Mouse (Mus musculus) MEL (cell line): ENCODE measurements around the gene Med11. TPM values are rescaled to one million over a fixed set of nuclear protein-coding genes. Genes with fewer than 3 reads are reported as not detected.

Experiments used
- DNase-seq: peaks from one replicate; pipeline ENCODE4 v3.0.0; 2011; ENCODE audit warnings: low read depth, low spot score
- H3K27ac ChIP-seq: 2 replicates; pipeline ENCODE4 v1.5.1; 2012; ENCODE audit warnings: low read depth, mild to moderate bottlenecking, control low read depth, low read length, moderate library complexity; ENCODE audit not compliant: control insufficient read depth
- H3K27me3 ChIP-seq, 2 experiments: fragments of 150-350 bp in 1 of 2; sonication (generic) in 1 of 2; 2 replicates each; pipeline ENCODE4 v1.6.1; 2012; ENCODE audit warnings: low read length in 2 of 2, mild to moderate bottlenecking in 2 of 2, improper control_type of control experiment in 1 of 2, moderate library complexity in 1 of 2; ENCODE audit not compliant: insufficient read depth in 2 of 2, control insufficient read depth in 1 of 2
- H3K36me3 ChIP-seq, 2 experiments: 2 replicates each; pipeline ENCODE4 v1.6.1; 2012 to 2014; ENCODE audit warnings: low read length in 2 of 2, improper control_type of control experiment in 1 of 2, inconsistent platforms in 1 of 2, mild to moderate bottlenecking in 1 of 2; ENCODE audit not compliant: insufficient read depth in 2 of 2, control insufficient read depth in 1 of 2
- H3K4me1 ChIP-seq, 2 experiments: fragments of 150-350 bp in 1 of 2; sonication (generic) in 1 of 2; 2 replicates each; pipeline ENCODE4 v1.6.1; 2012; ENCODE audit warnings: low read length in 2 of 2, improper control_type of control experiment in 1 of 2, mild to moderate bottlenecking in 1 of 2; ENCODE audit not compliant: insufficient read depth in 2 of 2, control insufficient read depth in 1 of 2
- H3K4me3 ChIP-seq, 2 experiments: fragments of 150-350 bp in 1 of 2; sonication (generic) in 1 of 2; 2 replicates each; pipeline ENCODE4 v1.5.1; 2012; ENCODE audit warnings: low read depth in 2 of 2, low read length in 2 of 2, mild to moderate bottlenecking in 2 of 2, moderate library complexity in 2 of 2, control low read depth in 1 of 2, improper control_type of control experiment in 1 of 2; ENCODE audit not compliant: control insufficient read depth in 1 of 2, insufficient read depth in 1 of 2
- H3K79me2 ChIP-seq: 2 replicates; pipeline ENCODE4 v1.6.1; 2012; ENCODE audit warnings: mild to moderate bottlenecking, low read length, moderate library complexity; ENCODE audit not compliant: control insufficient read depth, poor library complexity, insufficient read depth
- H3K9ac ChIP-seq: 2 replicates; pipeline ENCODE4 v1.6.1; 2012; ENCODE audit warnings: low read depth, mild to moderate bottlenecking, control low read depth, low read length, moderate library complexity; ENCODE audit not compliant: control insufficient read depth, poor library complexity, severe bottlenecking
- H3K9me3 ChIP-seq: fragments of 150-350 bp; sonication (generic); replicated peaks from 2 replicates; pipeline ENCODE4 v1.6.1; 2012; ENCODE audit warnings: mild to moderate bottlenecking, low read length, improper control_type of control experiment, moderate library complexity; ENCODE audit not compliant: insufficient read depth
- CHD2 ChIP-seq: IDR thresholded peaks from 2 replicates; pipeline ENCODE4 v1.6.1; 2011; ENCODE audit warnings: low read length, improper control_type of control experiment
- E2F4 ChIP-seq: IDR thresholded peaks from 2 replicates; pipeline ENCODE4 v1.6.1; 2011; ENCODE audit warnings: low read depth, low read length, improper control_type of control experiment, borderline replicate concordance
- ELF1 ChIP-seq: IDR thresholded peaks from 2 replicates; pipeline ENCODE4 v1.6.1; 2014; ENCODE audit warnings: low read depth, mild to moderate bottlenecking, inconsistent platforms, low read length, improper control_type of control experiment, moderate library complexity
- EP300 ChIP-seq, 2 experiments: IDR thresholded peaks; 2 replicates each; pipeline ENCODE4 v1.6.1; 2011; ENCODE audit warnings: improper control_type of control experiment in 2 of 2, low read length in 2 of 2, low read depth in 1 of 2, mild to moderate bottlenecking in 1 of 2
- ETS1 ChIP-seq: IDR thresholded peaks from 2 replicates; pipeline ENCODE4 v1.6.1; 2012; ENCODE audit warnings: low read depth, mild to moderate bottlenecking, inconsistent platforms, low read length, improper control_type of control experiment, moderate library complexity
- GABPA ChIP-seq: IDR thresholded peaks from 2 replicates; pipeline ENCODE4 v1.6.1; 2012; ENCODE audit warnings: low read depth, mild to moderate bottlenecking, inconsistent platforms, low read length, improper control_type of control experiment, moderate library complexity
- HCFC1 ChIP-seq: IDR thresholded peaks from 2 replicates; pipeline ENCODE4 v1.6.1; 2012; ENCODE audit warnings: low read depth, mild to moderate bottlenecking, inconsistent platforms, low read length, improper control_type of control experiment, moderate library complexity
- JUND ChIP-seq: IDR thresholded peaks from 2 replicates; pipeline ENCODE4 v1.6.1; 2011; ENCODE audit warnings: low read depth, mild to moderate bottlenecking, improper control_type of control experiment, low read length
- KAT2A ChIP-seq: conservative IDR thresholded peaks from 2 replicates; pipeline ENCODE4 v1.6.1; 2012; ENCODE audit warnings: low read depth, low read length, improper control_type of control experiment, inconsistent platforms
- MAX ChIP-seq: IDR thresholded peaks from 2 replicates; pipeline ENCODE4 v1.6.1; 2011; ENCODE audit warnings: low read length, improper control_type of control experiment
- MXI1 ChIP-seq: IDR thresholded peaks from 2 replicates; pipeline ENCODE4 v1.6.1; 2011; ENCODE audit warnings: mild to moderate bottlenecking, low read depth, low read length, improper control_type of control experiment
- MYB ChIP-seq: IDR thresholded peaks from 2 replicates; pipeline ENCODE4 v1.6.1; 2011; ENCODE audit warnings: mild to moderate bottlenecking, low read depth, low read length, improper control_type of control experiment
- MYC ChIP-seq: IDR thresholded peaks from 2 replicates; pipeline ENCODE4 v1.6.1; 2011; ENCODE audit warnings: low read depth, mild to moderate bottlenecking, low read length, improper control_type of control experiment, moderate library complexity
- NELFE ChIP-seq: IDR thresholded peaks from 2 replicates; pipeline ENCODE4 v1.6.1; 2011; ENCODE audit warnings: low read depth, low read length, improper control_type of control experiment
- POLR2A ChIP-seq, 2 experiments: IDR thresholded peaks; 2 replicates each; pipeline ENCODE4 v1.6.1; 2011 to 2012; ENCODE audit warnings: low read length in 2 of 2, mild to moderate bottlenecking in 2 of 2, control low read depth in 1 of 2, improper control_type of control experiment in 1 of 2, low read depth in 1 of 2, moderate library complexity in 1 of 2; ENCODE audit not compliant: control insufficient read depth in 1 of 2, insufficient read depth in 1 of 2, poor library complexity in 1 of 2
- POLR2AphosphoS2 ChIP-seq: IDR thresholded peaks from 2 replicates; pipeline ENCODE4 v1.6.1; 2011; ENCODE audit warnings: low read length, improper control_type of control experiment
- POLR2AphosphoS5 ChIP-seq: IDR thresholded peaks from 2 replicates; pipeline ENCODE4 v1.6.1; 2012; ENCODE audit warnings: low read depth, borderline replicate concordance, mild to moderate bottlenecking, inconsistent platforms, low read length, moderate library complexity, mixed read lengths
- RCOR1 ChIP-seq: IDR thresholded peaks from 2 replicates; pipeline ENCODE4 v1.6.1; 2012; ENCODE audit warnings: low read depth, mild to moderate bottlenecking, inconsistent platforms, low read length, improper control_type of control experiment
- SIN3A ChIP-seq: IDR thresholded peaks from 2 replicates; pipeline ENCODE4 v1.6.1; 2012; ENCODE audit warnings: low read length, improper control_type of control experiment, inconsistent platforms
- SMC3 ChIP-seq: IDR thresholded peaks from 2 replicates; pipeline ENCODE4 v1.6.1; 2011; ENCODE audit warnings: low read depth, low read length, improper control_type of control experiment
- TAL1 ChIP-seq: IDR thresholded peaks from 2 replicates; pipeline ENCODE4 v1.6.1; 2012; ENCODE audit warnings: mild to moderate bottlenecking, inconsistent platforms, low read length, moderate library complexity, mixed read lengths
- TBP ChIP-seq: IDR thresholded peaks from 2 replicates; pipeline ENCODE4 v1.8.0; 2011; ENCODE audit warnings: low read depth, low read length, improper control_type of control experiment
- TCF12 ChIP-seq: IDR thresholded peaks from 2 replicates; pipeline ENCODE4 v1.6.1; 2014; ENCODE audit warnings: low read depth, mild to moderate bottlenecking, inconsistent platforms, low read length, improper control_type of control experiment, moderate library complexity
- UBTF ChIP-seq: IDR thresholded peaks from 2 replicates; pipeline ENCODE4 v1.6.1; 2012; ENCODE audit warnings: low read depth, mild to moderate bottlenecking, inconsistent platforms, low read length, improper control_type of control experiment, moderate library complexity, borderline replicate concordance; ENCODE audit not compliant: insufficient read depth
- USF2 ChIP-seq, 2 experiments: IDR thresholded peaks; 2 replicates each; pipeline ENCODE4 v1.6.1; 2011 to 2012; ENCODE audit warnings: improper control_type of control experiment in 2 of 2, low read length in 2 of 2, borderline replicate concordance in 1 of 2, inconsistent platforms in 1 of 2, low read depth in 1 of 2, mild to moderate bottlenecking in 1 of 2; ENCODE audit not compliant: insufficient read depth in 1 of 2
- ZNF384 ChIP-seq: IDR thresholded peaks from 2 replicates; pipeline ENCODE4 v1.6.1; 2012; ENCODE audit warnings: low read depth, mild to moderate bottlenecking, inconsistent platforms, low read length, improper control_type of control experiment
- polyA plus RNA-seq, 2 experiments: library from polyadenylated mRNA; stranded (reverse) in 1 of 2; unstranded in 1 of 2; fragments of >175 nt in 1 of 2; fragments of >200 nt in 1 of 2; gene quantifications; 2 replicates each; pipeline versions ENCODE4 v1.2.1 to v1.2.4; 2012; ENCODE audit warnings: low replicate concordance in 2 of 2, low read depth in 1 of 2; ENCODE audit not compliant: insufficient read length in 2 of 2, insufficient read depth in 1 of 2, missing spikeins in 1 of 2
- total RNA-seq: library from RNA; depleted of rRNA; stranded (reverse); fragments of 300-350 nt; gene quantifications from 2 replicates; pipeline ENCODE4 v1.2.3, GENCODE M21; 2012

Med11 gene
- total and polyA plus RNA-seq, 3 experiments: 40.0 to 43.0 TPM; not detected in 1

DNA sequence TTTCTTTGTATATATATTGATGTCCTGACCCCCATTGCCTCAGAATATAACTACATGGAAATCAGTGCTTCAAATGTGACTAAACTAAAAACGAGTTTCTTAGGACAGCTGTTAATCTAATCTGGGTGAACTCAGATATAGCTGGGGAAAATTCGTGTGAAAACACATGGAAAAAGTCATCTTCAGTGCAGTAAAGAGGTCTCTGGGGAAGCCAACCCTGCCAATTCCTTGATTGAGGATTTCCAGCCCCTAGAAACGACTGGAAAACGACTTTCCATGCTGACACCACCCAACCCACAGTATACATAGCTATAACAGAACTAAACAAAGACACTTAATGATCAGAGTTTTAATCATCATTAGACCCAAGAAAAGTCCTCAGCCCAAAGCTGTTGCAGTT is 36.1 kb downstream of the Med11 start:
- Histone ChIP-seq H3K79me2 (no peaks in the 10 kb centered on the region), H3K4me3 (no peak overlapping the region), H3K27ac (no peak overlapping the region), H3K9me3 (no peaks in the 10 kb centered on the region), H3K4me1 (no peaks in the 10 kb centered on the region), H3K9ac (no peak overlapping the region), H3K36me3 (no peaks in the 10 kb centered on the region), H3K27me3 (peaks cover 27 to 57% of the 10 kb centered on the region in 2 experiments)
- no peak for DNase-seq
- TF ChIP-seq TBP (no peak), RCOR1 (no peak), SMC3 (no peak), NELFE (no peak), MYB (no peak), TAL1 (no peak), MAX (no peak), ZNF384 (no peak), EP300 (IDR thresholded peaks at IDR 0.05; ENCODE audit: low read depth in 1 of 2, low read length in 2 of 2) (no peak), HCFC1 (no peak), SIN3A (no peak), ELF1 (no peak), UBTF (no peak)
- TF ChIP-seq, all 39 proteins: peak for 0

DNA sequence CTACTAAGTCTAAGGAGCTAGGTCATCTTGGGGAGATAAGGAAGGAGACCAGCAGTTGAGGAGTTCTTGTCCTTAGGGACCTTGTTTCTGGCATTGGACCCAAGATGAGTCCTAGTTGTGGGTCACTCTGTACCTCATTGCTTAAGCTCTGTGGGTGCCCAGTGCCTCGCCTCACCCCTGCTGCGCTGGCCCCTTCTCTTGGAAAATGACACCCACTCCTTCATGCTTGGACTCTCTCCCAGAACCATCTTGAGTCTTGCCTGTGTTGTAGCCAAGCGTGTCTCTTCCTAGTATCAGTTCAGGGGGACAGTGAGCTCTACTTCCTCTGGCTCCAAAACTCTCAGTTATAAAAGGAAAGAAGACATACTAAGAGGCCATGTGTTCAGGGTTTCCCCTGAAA is 37.4 kb downstream of the Med11 start:
- H3K4me1 ChIP-seq: no peaks in the 10 kb centered on the region
- no peak overlapping the region for H3K9ac ChIP-seq
- H3K79me2 ChIP-seq: no peaks in the 10 kb centered on the region
- no peak for DNase-seq
- no peaks in the 10 kb centered on the region for H3K36me3 ChIP-seq
- no peaks in the 10 kb centered on the region for H3K9me3 ChIP-seq
- H3K4me3 ChIP-seq: no peak overlapping the region
- H3K27me3 ChIP-seq: peaks cover 22 to 47% of the 10 kb centered on the region in 2 experiments
- no peak overlapping the region for H3K27ac ChIP-seq
- no peak for TF ChIP-seq KAT2A
- TF ChIP-seq CHD2: no peak
- no peak for TF ChIP-seq TCF12
- no peak for TF ChIP-seq NELFE
- no peak for TF ChIP-seq POLR2AphosphoS2
- TF ChIP-seq POLR2AphosphoS5: no peak
- no peak for TF ChIP-seq USF2 (IDR thresholded peaks at IDR 0.05; ENCODE audit: borderline replicate concordance in 1 of 2, insufficient read depth in 1 of 2, low read depth in 1 of 2, low read length in 2 of 2)
- no peak for TF ChIP-seq ETS1
- TF ChIP-seq E2F4: no peak
- no peak for TF ChIP-seq MYC
- no peak for TF ChIP-seq GABPA
- no peak for TF ChIP-seq JUND
- TF ChIP-seq MXI1: no peak
- TF ChIP-seq POLR2A (IDR thresholded peaks at IDR 0.05; ENCODE audit: control insufficient read depth in 1 of 2, insufficient read depth in 1 of 2, low read depth in 1 of 2, low read length in 2 of 2, poor library complexity in 1 of 2): no peak
- TF ChIP-seq MAX: no peak
- TF ChIP-seq, all 39 proteins: peak for 0
